ENCODE assay signal across 12 mouse cellular contexts in the genomic region with DNA sequence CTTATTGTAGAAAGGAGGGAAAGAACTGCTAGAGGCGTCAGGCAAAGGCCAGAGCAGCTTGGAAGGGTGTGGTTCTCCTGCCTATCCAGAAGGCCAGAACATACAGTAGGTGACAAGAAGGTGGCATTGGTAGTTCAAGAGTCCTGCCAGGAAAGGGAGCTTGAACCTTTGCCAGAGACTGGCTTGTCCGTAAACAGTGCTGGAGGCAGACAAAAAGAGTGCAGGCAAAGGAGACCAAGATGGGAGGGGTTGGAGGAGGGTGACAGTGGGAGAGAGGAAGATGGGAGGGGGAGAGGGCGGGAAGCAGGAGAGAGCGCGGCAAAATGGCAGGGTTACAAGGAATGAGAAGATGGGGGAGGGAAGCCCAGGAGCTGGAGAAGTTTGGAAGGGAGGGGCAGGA.
DNase-seq lines count a peak whose midpoint lies in the region; ATAC-seq lines count a peak whose summit lies in the region.
"Had no signal": no experiment of that assay in that cellular context is flagged by ENCODE, and none has a peak within 500 bp of the region (broad histone marks: within the 10 kb centered on the region; RNA-seq: fewer than 3 reads in every experiment).

No protein-coding gene starts in this region.

- no peak overlapping the region for H3K4me3 ChIP-seq in forebrain, embryonic 14.5 days (ENCODE audit: low read depth, low read length)
- no peak overlapping the region for H3K4me3 ChIP-seq in forebrain, embryonic 15.5 days
- no peak overlapping the region for H3K4me3 ChIP-seq in midbrain, embryonic 12.5 days
- H3K4me3 ChIP-seq in midbrain, embryonic 14.5 days (replicated peaks; ENCODE audit: low read depth, low read length): no peak overlapping the region
- H3K4me3 ChIP-seq: heart, embryonic 13.5 days; megakaryocyte, embryonic 14.5 days had no signal

- no peaks in the 10 kb centered on the region for H3K27me3 ChIP-seq in forebrain, embryonic 14.5 days (replicated peaks; ENCODE audit: control insufficient read depth, insufficient read depth, low read length)
- no peaks in the 10 kb centered on the region for H3K27me3 ChIP-seq in forebrain, embryonic 15.5 days
- no peaks in the 10 kb centered on the region for H3K27me3 ChIP-seq in midbrain, embryonic 12.5 days
- H3K27me3 ChIP-seq in midbrain, embryonic 14.5 days (ENCODE audit: control insufficient read depth, insufficient read depth, low read length): no peaks in the 10 kb centered on the region
- H3K27me3 ChIP-seq: heart, embryonic 13.5 days had no signal

- H3K36me3 ChIP-seq in forebrain, embryonic 14.5 days (ENCODE audit: control insufficient read depth, insufficient read depth, low read length): no peaks in the 10 kb centered on the region
- no peaks in the 10 kb centered on the region for H3K36me3 ChIP-seq in forebrain, embryonic 15.5 days
- H3K36me3 ChIP-seq in midbrain, embryonic 12.5 days: no peaks in the 10 kb centered on the region
- no peaks in the 10 kb centered on the region for H3K36me3 ChIP-seq in midbrain, embryonic 14.5 days (ENCODE audit: control insufficient read depth, insufficient read depth, low read length)
- H3K36me3 ChIP-seq: heart, embryonic 13.5 days had no signal

- H3K4me2 ChIP-seq in forebrain, embryonic 14.5 days (ENCODE audit: low read length): no peak overlapping the region
- no peak overlapping the region for H3K4me2 ChIP-seq in forebrain, embryonic 15.5 days (replicated peaks)
- no peak overlapping the region for H3K4me2 ChIP-seq in midbrain, embryonic 12.5 days (replicated peaks)
- H3K4me2 ChIP-seq in midbrain, embryonic 14.5 days (ENCODE audit: low read length): no peak overlapping the region
- H3K4me2 ChIP-seq: heart, embryonic 13.5 days had no signal

- H3K4me1 ChIP-seq in forebrain, embryonic 14.5 days (ENCODE audit: control insufficient read depth, insufficient read depth, low read length): no peaks in the 10 kb centered on the region
- H3K4me1 ChIP-seq in forebrain, embryonic 15.5 days: peaks cover 4% of the 10 kb centered on the region
- H3K4me1 ChIP-seq in midbrain, embryonic 12.5 days: peaks cover 2% of the 10 kb centered on the region; the same call in 1 of the 2 replicates
- H3K4me1 ChIP-seq in midbrain, embryonic 14.5 days (ENCODE audit: control insufficient read depth, insufficient read depth, low read length): no peaks in the 10 kb centered on the region

- no peak overlapping the region for H3K27ac ChIP-seq in forebrain, embryonic 14.5 days (ENCODE audit: low read depth, low read length)
- no peak overlapping the region for H3K27ac ChIP-seq in forebrain, embryonic 15.5 days (replicated peaks)
- no peak overlapping the region for H3K27ac ChIP-seq in midbrain, embryonic 12.5 days (replicated peaks)
- H3K27ac ChIP-seq in midbrain, embryonic 14.5 days (replicated peaks; ENCODE audit: low read depth, low read length): no peak overlapping the region
- H3K27ac ChIP-seq: heart, embryonic 13.5 days had no signal

- DNase-seq in forebrain, embryonic 14.5 days (ENCODE audit: low spot score): peak; percentile 35
- DNase-seq in midbrain, embryonic 14.5 days: no peak
- peak; percentile 29 to 35 for DNase-seq in cerebellum, postnatal 36 days
- DNase-seq in spleen, postnatal 36 days (ENCODE audit: low spot score in 2 of 2): no peak
- DNase-seq in left cerebral cortex, adult 11 months (ENCODE audit: low spot score): no peak
- DNase-seq in layer of hippocampus, adult 18-20 months (ENCODE audit: low spot score in 2 of 2): no peak
- DNase-seq: layer of hippocampus, postnatal 36 days; liver had no signal

- H3K9me3 ChIP-seq in forebrain, embryonic 14.5 days (replicated peaks; ENCODE audit: control insufficient read depth, low read length): no peaks in the 10 kb centered on the region
- no peaks in the 10 kb centered on the region for H3K9me3 ChIP-seq in forebrain, embryonic 15.5 days
- no peaks in the 10 kb centered on the region for H3K9me3 ChIP-seq in midbrain, embryonic 12.5 days
- no peaks in the 10 kb centered on the region for H3K9me3 ChIP-seq in midbrain, embryonic 14.5 days (ENCODE audit: control insufficient read depth, low read length)
- H3K9me3 ChIP-seq: heart, embryonic 13.5 days; megakaryocyte, embryonic 14.5 days had no signal

- WGBS in forebrain, embryonic 14.5 days: 11% methylated on average over 5 of the region's 5 CpGs
- 26% methylated on average over 5 of the region's 5 CpGs for WGBS in forebrain, embryonic 15.5 days
- WGBS in midbrain, embryonic 12.5 days: 30% methylated on average over 5 of the region's 5 CpGs
- 23% methylated on average over 5 of the region's 5 CpGs for WGBS in midbrain, embryonic 14.5 days

- H3K9ac ChIP-seq in forebrain, embryonic 14.5 days (ENCODE audit: low read length): no peak overlapping the region
- H3K9ac ChIP-seq in forebrain, embryonic 15.5 days (replicated peaks): no peak overlapping the region
- H3K9ac ChIP-seq in midbrain, embryonic 12.5 days (replicated peaks): no peak overlapping the region
- no peak overlapping the region for H3K9ac ChIP-seq in midbrain, embryonic 14.5 days (replicated peaks; ENCODE audit: low read length)
- H3K9ac ChIP-seq: heart, embryonic 13.5 days had no signal

- peak; percentile 45; the same call in 1 of the 2 replicates for ATAC-seq in forebrain, embryonic 14.5 days
- no peak for ATAC-seq in forebrain, embryonic 15.5 days (replicated peaks)
- ATAC-seq in midbrain, embryonic 12.5 days (ENCODE audit: low FRiP score, low read depth): 0 out of 2 replicates have a peak, but pooled peaks have one; percentile 16
- no peak for ATAC-seq in midbrain, embryonic 14.5 days (ENCODE audit: low FRiP score, low TSS enrichment)

Comparison
In these comparisons a context has a peak if more than half of its experiments do, and no peak if none do; other contexts are left out.
1. ATAC-seq: peak in forebrain, embryonic 14.5 days (single experiment) and midbrain, embryonic 12.5 days (single experiment); none in forebrain, embryonic 15.5 days (single experiment) and midbrain, embryonic 14.5 days (single experiment).
2. DNase-seq: peak in forebrain, embryonic 14.5 days (single experiment) and cerebellum, postnatal 36 days (2 of 2); none in midbrain, embryonic 14.5 days (single experiment), spleen, postnatal 36 days (0 of 2), left cerebral cortex, adult 11 months (single experiment) and layer of hippocampus, adult 18-20 months (0 of 2).